Mouse (Mus musculus) embryonic facial prominence, embryonic 15.5 days (tissue): ENCODE measurements at regions not wholly inside any gene's neighbourhood (a gene's known extent, or its start where the extent isn't known, plus 50 kb on each side); places are given as distances from the start of the nearest gene placed in this dataset.
A peak's percentile ranks its signal among the peaks of the same experiment; 100 is the strongest.

Source experiments
- ATAC-seq: fragments of 200-750 bp; cut with Nextera tagmentation; 2 replicates; pipeline ENCODE4 v1.8.0; 2017; ENCODE audit warnings: low read depth, moderate TSS enrichment; ENCODE audit not compliant: insufficient number of reproducible peaks, low FRiP score, low TSS enrichment
- H3K27ac ChIP-seq: fragments of 300-500 bp; sonication (generic); replicated peaks from 2 replicates; pipeline ENCODE4 v1.5.1; 2015; ENCODE audit warnings: mild to moderate bottlenecking, inconsistent platforms
- H3K27me3 ChIP-seq: fragments of 300-500 bp; sonication (generic); 2 replicates; pipeline ENCODE4 v1.6.1; 2015; ENCODE audit warnings: inconsistent platforms
- H3K36me3 ChIP-seq: fragments of 300-500 bp; sonication (generic); 2 replicates; pipeline ENCODE4 v1.6.1; 2015; ENCODE audit warnings: mild to moderate bottlenecking, inconsistent platforms
- H3K4me1 ChIP-seq: fragments of 300-500 bp; sonication (generic); 2 replicates; pipeline ENCODE4 v1.6.1; 2015; ENCODE audit warnings: inconsistent platforms
- H3K4me2 ChIP-seq: fragments of 300-500 bp; sonication (generic); replicated peaks from 2 replicates; pipeline ENCODE4 v1.6.1; 2015; ENCODE audit warnings: mild to moderate bottlenecking, inconsistent platforms
- H3K4me3 ChIP-seq: fragments of 300-500 bp; sonication (generic); replicated peaks from 2 replicates; pipeline ENCODE4 v1.5.1; 2015; ENCODE audit warnings: mild to moderate bottlenecking, inconsistent platforms
- H3K9ac ChIP-seq: fragments of 300-500 bp; sonication (generic); 2 replicates; pipeline ENCODE4 v1.6.1; 2015; ENCODE audit warnings: inconsistent platforms
- H3K9me3 ChIP-seq: fragments of 300-500 bp; sonication (generic); replicated peaks from 2 replicates; pipeline ENCODE4 v1.6.1; 2016; ENCODE audit warnings: inconsistent platforms
- WGBS: fragments of 180-500 bp; shearing (Covaris S2); methylation state at CpG from one replicate; pipeline ENCODE4 v1.1.7; 2015; 5-methylcytosine and 5-hydroxymethylcytosine counted together

GRCm38 (mm10) chr4:55203731-55204710 is 145.8 kb upstream of the Rad23b start:
- H3K36me3 ChIP-seq = no peaks in the 10 kb centered on the region
- H3K4me2 ChIP-seq = peak overlapping the region; percentile 36
- H3K27ac ChIP-seq = 0 out of 2 replicates have a peak overlapping the region, but pooled peaks have one; percentile 39
- WGBS = 36% methylated on average over 20 of the region's 20 CpGs
- no peaks in the 10 kb centered on the region for H3K9me3 ChIP-seq
- ATAC-seq = peak; percentile 75
- H3K4me3 ChIP-seq = peak overlapping the region; percentile 13; the same call in 1 of the 2 replicates
- H3K27me3 ChIP-seq = no peaks in the 10 kb centered on the region
- H3K9ac ChIP-seq = no peak overlapping the region
- peaks cover 20% of the 10 kb centered on the region for H3K4me1 ChIP-seq

- Histone ChIP-seq H3K4me1 (peaks cover 22% of the 10 kb centered on the region), H3K27ac (no peak overlapping the region), H3K36me3 (no peaks in the 10 kb centered on the region), H3K27me3 (no peaks in the 10 kb centered on the region), H3K4me2 (no peak overlapping the region), H3K9me3 (no peaks in the 10 kb centered on the region), H3K4me3 (no peak overlapping the region), H3K9ac (no peak overlapping the region)
- 77% methylated on average over 3 of the region's 3 CpGs for WGBS
- ATAC-seq = no peak
These were observed 143.6 kb upstream of the Rad23b start for GRCm38 (mm10) chr4:55206226-55206625.

GRCm38 (mm10) chr4:55207749-55208385 is 142.0 kb upstream of the Rad23b start:
- ATAC-seq = no peak
- no peaks in the 10 kb centered on the region for H3K36me3 ChIP-seq
- H3K4me1 ChIP-seq = peaks cover 22% of the 10 kb centered on the region
- H3K9ac ChIP-seq = no peak overlapping the region
- no peaks in the 10 kb centered on the region for H3K9me3 ChIP-seq
- no peak overlapping the region for H3K27ac ChIP-seq
- peak overlapping the region; percentile 4; the same call in 1 of the 2 replicates for H3K4me2 ChIP-seq
- 43% methylated on average over 13 of the region's 13 CpGs for WGBS
- H3K4me3 ChIP-seq = no peak overlapping the region
- H3K27me3 ChIP-seq = no peaks in the 10 kb centered on the region

GRCm38 (mm10) chr4:55208386-55209345 is 141.2 kb upstream of the Rad23b start:
- no peak overlapping the region for H3K27ac ChIP-seq
- H3K9me3 ChIP-seq = no peaks in the 10 kb centered on the region
- no peak overlapping the region for H3K9ac ChIP-seq
- no peak overlapping the region for H3K4me3 ChIP-seq
- peak; percentile 18; the same call in 1 of the 2 replicates for ATAC-seq
- no peaks in the 10 kb centered on the region for H3K36me3 ChIP-seq
- peaks cover 21% of the 10 kb centered on the region for H3K4me1 ChIP-seq
- no peaks in the 10 kb centered on the region for H3K27me3 ChIP-seq
- peak overlapping the region; percentile 4 for H3K4me2 ChIP-seq
- WGBS = 14% methylated on average over 21 of the region's 21 CpGs

GRCm38 (mm10) chr4:55215425-55216174 is 134.2 kb upstream of the Rad23b start:
- H3K4me3 ChIP-seq = no peak overlapping the region
- no peak overlapping the region for H3K4me2 ChIP-seq
- no peak overlapping the region for H3K27ac ChIP-seq
- WGBS = 43% methylated on average over 9 of the region's 9 CpGs
- no peak overlapping the region for H3K9ac ChIP-seq
- no peak; the same call in 1 of the 2 replicates for ATAC-seq
- H3K36me3 ChIP-seq = no peaks in the 10 kb centered on the region
- no peaks in the 10 kb centered on the region for H3K9me3 ChIP-seq
- H3K27me3 ChIP-seq = no peaks in the 10 kb centered on the region
- H3K4me1 ChIP-seq = peaks cover 13% of the 10 kb centered on the region; the same call in 1 of the 2 replicates

GRCm38 (mm10) chr4:55216175-55216545 is 133.7 kb upstream of the Rad23b start:
- no peaks in the 10 kb centered on the region for H3K9me3 ChIP-seq
- no peak overlapping the region for H3K4me3 ChIP-seq
- no peak for ATAC-seq
- H3K27ac ChIP-seq = no peak overlapping the region
- H3K4me2 ChIP-seq = no peak overlapping the region
- no peaks in the 10 kb centered on the region for H3K27me3 ChIP-seq
- H3K4me1 ChIP-seq = peaks cover 13% of the 10 kb centered on the region; the same call in 1 of the 2 replicates
- no peak overlapping the region for H3K9ac ChIP-seq
- H3K36me3 ChIP-seq = no peaks in the 10 kb centered on the region
- 36% methylated on average over 6 of the region's 6 CpGs for WGBS

GRCm38 (mm10) chr4:55225766-55226165 is 124.1 kb upstream of the Rad23b start:
- Histone ChIP-seq H3K4me3 (no peak overlapping the region), H3K4me1 (no peaks in the 10 kb centered on the region), H3K27ac (no peak overlapping the region), H3K27me3 (no peaks in the 10 kb centered on the region), H3K9ac (no peak overlapping the region), H3K4me2 (no peak overlapping the region), H3K9me3 (no peaks in the 10 kb centered on the region), H3K36me3 (no peaks in the 10 kb centered on the region)
- WGBS = 87% methylated on average over 5 of the region's 5 CpGs
- no peak for ATAC-seq

GRCm38 (mm10) chr4:55227394-55227793 is 122.4 kb upstream of the Rad23b start:
- WGBS = 55% methylated on average over 3 of the region's 3 CpGs
- Histone ChIP-seq H3K9ac (no peak overlapping the region), H3K4me3 (no peak overlapping the region), H3K27ac (no peak overlapping the region), H3K27me3 (no peaks in the 10 kb centered on the region), H3K36me3 (no peaks in the 10 kb centered on the region), H3K9me3 (no peaks in the 10 kb centered on the region), H3K4me1 (no peaks in the 10 kb centered on the region), H3K4me2 (no peak overlapping the region)
- ATAC-seq = no peak

DNA sequence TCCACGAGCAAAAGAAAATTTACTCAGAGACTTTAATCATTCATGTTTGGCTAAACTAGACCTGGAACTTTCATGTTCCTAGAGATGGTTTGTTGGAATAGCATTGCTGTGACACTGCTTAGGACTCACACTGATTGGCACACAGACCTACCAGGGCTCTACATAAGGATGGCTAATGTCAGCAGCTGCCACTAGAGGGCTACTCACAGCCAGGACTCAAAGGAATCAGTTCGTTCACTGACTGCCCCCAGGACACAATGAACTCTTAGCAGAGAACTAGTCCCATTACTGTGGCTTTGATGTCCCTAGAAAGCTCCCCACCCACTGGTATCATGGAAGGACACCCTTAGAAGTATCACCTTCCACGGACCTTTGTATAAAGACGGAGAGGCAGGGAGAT is 118.3 kb upstream of the Rad23b start:
- no peak overlapping the region for H3K27ac ChIP-seq
- no peaks in the 10 kb centered on the region for H3K9me3 ChIP-seq
- H3K4me2 ChIP-seq = no peak overlapping the region
- H3K4me3 ChIP-seq = no peak overlapping the region
- ATAC-seq = no peak
- no peaks in the 10 kb centered on the region for H3K27me3 ChIP-seq
- H3K36me3 ChIP-seq = no peaks in the 10 kb centered on the region
- WGBS = 28% methylated on average over 4 of the region's 4 CpGs
- no peaks in the 10 kb centered on the region for H3K4me1 ChIP-seq
- H3K9ac ChIP-seq = no peak overlapping the region

- Histone ChIP-seq H3K9ac (no peak overlapping the region), H3K4me1 (no peaks in the 10 kb centered on the region), H3K36me3 (no peaks in the 10 kb centered on the region), H3K9me3 (no peaks in the 10 kb centered on the region), H3K27ac (no peak overlapping the region), H3K4me2 (no peak overlapping the region), H3K4me3 (no peak overlapping the region), H3K27me3 (no peaks in the 10 kb centered on the region)
- WGBS = 79% methylated on average over 6 of the region's 6 CpGs
- no peak for ATAC-seq
These were observed 112.0 kb upstream of the Rad23b start for GRCm38 (mm10) chr4:55237856-55238255.
